Mouse (Mus musculus): Measurements from ENCODE around the gene Scrn2.

DNA sequence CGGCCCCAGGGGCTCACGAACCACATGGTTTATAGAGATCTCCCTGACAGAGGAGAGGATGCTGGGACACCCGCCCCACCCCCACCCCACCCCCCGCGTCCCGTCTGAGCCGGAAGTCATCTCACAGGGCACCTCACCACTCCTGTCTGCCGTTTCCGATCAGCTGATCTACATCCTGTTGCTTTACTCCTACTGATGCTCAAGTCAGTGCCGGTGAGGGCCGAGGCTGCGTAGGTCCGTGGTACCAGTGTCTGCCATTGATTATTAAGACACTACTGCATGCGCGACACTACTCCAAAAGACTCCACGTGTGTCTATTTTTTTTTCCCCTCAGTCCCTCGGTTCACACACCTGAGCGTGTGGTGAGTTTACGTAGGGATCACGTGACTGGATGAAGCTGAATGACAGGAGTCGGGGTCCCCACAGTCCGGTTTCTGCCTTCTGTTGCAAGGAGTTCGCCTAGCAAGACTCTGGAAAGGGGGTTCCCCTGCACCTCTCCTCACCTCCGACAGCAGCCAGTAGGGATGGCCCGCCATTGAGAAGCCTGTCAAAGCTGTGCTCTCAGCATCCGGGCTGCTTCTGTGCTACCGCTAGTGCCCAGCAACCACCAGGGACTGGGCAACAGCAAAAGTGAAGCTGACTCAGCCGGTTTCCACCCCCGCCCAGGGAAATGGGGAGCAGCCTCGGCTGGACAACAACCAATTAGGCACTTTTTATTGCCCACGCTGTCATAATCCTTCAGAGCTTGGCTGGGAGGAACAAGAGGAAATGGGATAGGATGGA is 41.7 kb upstream of the Scrn2 start:
- no peak for TF ChIP-seq POLR2A (IDR thresholded peaks at IDR 0.05; ENCODE audit: insufficient read depth, low read depth, low read length)
- no peak for TF ChIP-seq CTCF (IDR thresholded peaks at IDR 0.05; ENCODE audit: insufficient read depth, low read depth, low read length)

Measured in olfactory bulb, adult 2 months (tissue).